Mouse (Mus musculus): ENCODE measurements around the gene A730046J19Rik. TPM values are rescaled to one million over a fixed set of nuclear protein-coding genes. Genes with fewer than 3 reads are reported as not detected.

A730046J19Rik gene
- under 1 TPM; 0.15 to 0.22 TPM for total RNA-seq (2021)
- long read RNA-seq, result 0 reads

- no peak for DNase-seq (ENCODE audit: low spot score in 2 of 2)
Observed at GRCm38 (mm10) chrX:144153523-144153922, at the start of gene A730046J19Rik. Gene A730046J19Rik, plus strand, starts transcription at chrX:144153695.

DNA sequence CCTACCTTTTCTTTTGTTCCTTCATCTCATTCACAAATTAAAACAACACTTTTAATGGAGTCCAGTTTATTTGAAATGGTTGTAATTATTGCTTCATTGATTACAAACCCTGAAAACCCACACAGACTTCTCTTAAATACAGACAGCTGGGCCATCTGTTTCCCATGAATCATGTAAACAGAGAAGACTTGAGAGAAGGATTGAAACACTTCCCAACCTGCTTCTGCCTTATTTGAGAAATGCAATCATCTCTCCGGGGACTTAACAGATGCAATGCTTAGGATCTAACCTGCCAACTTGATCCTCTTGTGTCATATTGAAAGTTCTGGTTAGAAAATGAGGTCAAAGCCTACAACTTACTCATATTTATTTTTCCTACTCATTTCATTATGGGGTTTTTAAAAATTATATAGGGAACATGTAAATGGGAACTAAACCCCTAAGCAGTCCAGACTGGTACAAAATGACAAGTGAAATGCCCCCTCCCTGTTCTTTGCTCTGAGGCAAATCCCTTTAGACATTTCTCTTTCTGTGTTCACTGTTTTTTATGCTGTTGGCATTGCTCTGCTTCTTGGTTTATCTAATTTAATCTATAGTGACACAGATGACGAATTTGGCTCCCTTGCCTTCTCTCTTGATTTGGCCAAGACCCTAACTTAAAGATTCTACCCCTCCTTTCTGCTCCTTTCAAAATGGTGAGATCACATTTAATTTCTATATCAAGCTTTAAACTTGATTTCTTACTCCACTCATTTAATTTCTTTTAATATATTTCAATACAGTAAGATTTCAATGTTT, 48.7 kb upstream of the A730046J19Rik start:
- no peak for DNase-seq (ENCODE audit: low spot score in 2 of 2)

DNA sequence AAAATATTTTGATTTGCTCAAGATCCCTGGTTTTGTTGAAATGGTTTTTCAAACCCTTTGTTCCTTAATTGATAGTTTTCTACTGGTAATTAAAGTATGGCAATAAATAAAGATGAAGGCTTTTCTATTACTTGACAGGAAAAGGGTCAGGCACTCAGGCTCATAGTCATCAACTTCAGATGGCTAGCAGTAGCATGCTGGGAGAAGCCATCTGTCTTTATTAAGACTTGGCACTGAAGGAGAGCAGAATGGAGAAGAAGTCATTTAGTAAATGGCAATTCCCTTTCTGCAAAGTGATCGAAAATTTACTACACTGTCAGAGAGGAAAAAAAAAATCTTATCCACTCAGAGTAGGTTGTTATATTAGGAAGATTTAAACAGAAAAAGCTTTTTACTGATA, 17.2 kb upstream of the A730046J19Rik start:
- DNase-seq (ENCODE audit: low spot score in 2 of 2), result no peak

DNA sequence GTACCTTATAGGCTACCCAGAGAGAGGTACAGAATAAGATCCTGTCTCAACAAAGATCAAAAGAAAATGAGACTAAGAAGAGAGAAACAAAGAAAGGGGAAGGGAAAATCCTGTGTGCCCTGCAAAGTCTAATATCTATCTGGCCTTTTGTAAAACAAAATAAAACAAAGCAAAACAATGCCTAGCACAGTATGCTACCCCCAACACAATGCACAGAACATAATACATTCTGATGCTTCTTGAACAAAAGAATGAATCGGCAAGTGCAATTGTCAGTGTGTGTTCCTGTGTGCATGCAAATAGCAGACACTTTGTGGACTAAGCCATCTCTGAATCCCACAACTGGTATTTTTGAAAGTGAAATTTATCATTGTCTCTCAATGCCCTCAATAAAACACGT, 3.5 kb upstream of the A730046J19Rik start:
- DNase-seq (ENCODE audit: low spot score in 2 of 2), result no peak

DNA sequence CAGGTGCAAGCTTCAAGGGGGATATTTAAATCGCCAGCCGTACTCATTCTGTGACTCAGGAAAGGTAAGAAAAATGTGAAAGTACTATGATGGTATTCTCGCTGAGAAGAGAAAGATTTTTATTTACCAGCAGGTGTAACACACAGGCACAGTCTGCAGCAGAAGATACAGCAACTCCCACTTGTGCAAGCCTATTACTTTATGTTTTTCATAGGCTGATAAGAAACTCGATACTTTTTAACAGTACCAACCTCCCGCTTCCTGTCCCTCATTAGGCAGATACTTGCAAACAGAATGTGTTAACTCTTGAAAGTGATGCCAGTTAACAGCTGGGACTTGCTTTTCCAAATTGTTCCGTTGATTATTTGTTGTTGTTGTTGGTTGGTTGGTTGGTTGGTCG, 616 bp downstream of the A730046J19Rik start:
- no peak for DNase-seq (ENCODE audit: low spot score in 2 of 2)

DNA sequence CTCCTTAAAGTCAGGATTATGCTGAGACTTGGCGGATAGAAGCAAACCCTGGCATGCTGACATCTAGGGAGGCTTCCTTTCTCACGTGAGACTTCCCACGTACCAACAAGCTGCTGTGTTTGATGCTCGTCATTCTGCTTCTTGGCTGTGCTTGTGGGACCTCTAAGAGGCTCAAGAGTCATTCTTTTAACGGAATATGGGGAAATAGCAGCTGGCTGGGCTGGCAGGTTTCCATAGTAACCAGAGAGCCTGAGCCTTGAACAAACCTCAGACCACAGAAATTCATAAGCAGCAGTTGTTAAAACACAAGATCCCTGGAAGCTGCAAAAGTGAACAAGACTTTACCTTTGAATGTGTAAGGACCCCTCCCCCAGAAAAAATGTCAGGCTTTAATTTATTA, 9.4 kb downstream of the A730046J19Rik start:
- no peak for DNase-seq (ENCODE audit: low spot score in 2 of 2)

Other genes starting within 250 kb of the A730046J19Rik start
- gene Dcx, start 220.4 kb upstream of the A730046J19Rik start, total RNA-seq (2021), result 1 to 10 TPM; 6.5 to 7.8 TPM
- 1 to 10 TPM; 8.4 to 8.8 TPM for gene Alg13, start 164.1 kb downstream of the A730046J19Rik start, total RNA-seq (2021)

All from layer of hippocampus, adult 18-20 months (tissue).